Mouse (Mus musculus): ENCODE results near the gene Ldb1. TPM values are rescaled to one million over a fixed set of nuclear protein-coding genes. Genes with fewer than 3 reads are reported as not detected.

The Ldb1 gene
- polyA plus RNA-seq, 1 experiment from 2014 or later, result 140 TPM

DNA sequence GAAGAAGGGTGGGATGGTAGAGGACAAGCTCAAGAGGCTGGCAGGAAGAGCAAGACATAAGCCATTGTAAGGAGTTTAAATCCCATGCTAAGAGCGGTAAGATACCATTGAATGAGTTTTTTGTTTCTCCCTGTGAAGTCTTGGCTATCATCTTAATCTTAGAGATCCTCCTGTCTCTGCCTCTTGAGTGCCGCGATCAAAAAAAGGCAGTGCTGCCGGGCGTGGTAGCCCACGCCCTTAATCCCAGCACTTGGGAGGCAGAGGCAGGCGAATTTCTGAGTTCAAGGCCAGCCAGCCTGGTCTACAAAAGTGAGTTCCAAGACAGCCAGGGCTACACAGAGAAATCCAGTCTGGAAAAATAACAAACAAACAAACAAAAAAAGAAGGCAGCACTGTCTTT is 13.5 kb upstream of the Ldb1 start:
- WGBS, result 90% methylated on average over 7 of the region's 7 CpGs
- Histone ChIP-seq H3K36me3 (peaks cover 25% of the 10 kb centered on the region), H3K27ac (no peak overlapping the region), H3K4me2 (replicated peaks) (no peak overlapping the region), H3K4me3 (replicated peaks) (no peak overlapping the region), H3K4me1 (replicated peaks) (peaks cover 16% of the 10 kb centered on the region), H3K9ac (replicated peaks) (no peak overlapping the region), H3K9me3 (no peaks in the 10 kb centered on the region), H3K27me3 (no peaks in the 10 kb centered on the region)
- no peak for ATAC-seq

DNA sequence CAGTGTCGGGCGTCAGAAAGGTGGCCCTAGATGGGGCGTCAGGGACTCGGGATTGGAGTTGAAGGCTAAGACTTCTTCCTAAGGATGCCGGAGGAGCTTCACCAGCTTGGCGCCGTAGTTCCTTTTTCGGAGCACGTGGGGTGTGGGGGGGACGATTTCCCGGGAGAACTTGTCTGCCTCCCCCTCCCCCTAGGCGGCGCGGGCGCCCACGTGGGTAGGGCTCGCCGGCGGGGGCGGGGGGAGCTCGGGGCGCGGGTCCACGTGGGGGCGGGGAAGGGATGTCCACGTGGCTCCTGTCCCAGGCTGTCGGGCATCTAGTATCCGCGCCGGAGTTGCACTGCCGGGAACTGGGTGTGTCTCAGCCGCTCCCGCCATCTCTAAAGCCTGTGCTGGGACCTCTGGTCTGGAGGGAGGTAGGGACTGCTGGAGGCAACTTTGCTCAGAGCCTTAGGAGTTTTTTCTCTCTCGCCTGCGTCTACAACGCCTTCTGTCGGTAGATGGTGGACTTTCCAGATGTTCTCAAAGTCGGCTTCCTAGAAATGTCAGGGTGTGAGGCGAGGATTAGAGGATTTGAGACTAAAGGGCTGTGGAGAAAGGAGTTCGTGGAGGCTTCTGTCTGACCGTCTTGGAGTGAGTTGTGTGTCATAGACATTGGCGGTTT is 12.1 kb upstream of the Ldb1 start:
- Histone ChIP-seq H3K9ac (replicated peaks) (peak overlapping the region; percentile 71), H3K9me3 (no peaks in the 10 kb centered on the region), H3K4me1 (replicated peaks) (peaks cover 16% of the 10 kb centered on the region), H3K4me2 (replicated peaks) (peak overlapping the region; percentile 93), H3K4me3 (replicated peaks) (peak overlapping the region; percentile 67), H3K27ac (peak overlapping the region; percentile 84), H3K27me3 (no peaks in the 10 kb centered on the region), H3K36me3 (peaks cover 11% of the 10 kb centered on the region)
- peak; percentile 72 for ATAC-seq
- WGBS, result 1% methylated on average over 40 of the region's 42 CpGs

DNA sequence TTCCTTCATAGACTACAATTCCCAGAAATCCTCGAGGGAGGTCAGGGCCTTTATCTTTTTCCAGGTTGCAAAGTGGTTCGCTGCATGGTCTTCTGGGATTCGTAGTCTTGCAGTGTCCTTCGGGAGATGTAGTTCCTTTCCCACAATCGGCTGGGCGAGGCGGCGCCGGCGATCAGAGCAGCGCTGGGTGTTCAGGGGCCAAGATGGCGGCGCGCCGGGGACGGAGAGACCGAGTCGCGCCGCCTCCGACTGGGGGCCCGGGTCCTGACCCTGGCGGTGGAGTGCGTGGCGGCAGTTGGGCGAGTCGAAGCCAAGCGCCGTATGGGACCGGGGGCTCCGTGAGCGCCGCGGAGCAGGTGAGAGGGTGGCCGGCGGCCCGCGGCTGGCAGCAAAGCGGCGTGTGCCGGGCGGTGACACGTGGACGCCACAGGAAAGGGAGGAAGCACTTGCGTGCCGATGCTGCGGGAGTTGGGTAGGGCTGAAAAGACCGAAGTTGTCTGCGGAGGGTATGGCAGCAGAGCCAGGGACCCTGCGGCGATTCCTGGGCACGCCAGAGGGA is 11.5 kb upstream of the Ldb1 start:
- Histone ChIP-seq H3K4me1 (replicated peaks) (peaks cover 16% of the 10 kb centered on the region), H3K27me3 (no peaks in the 10 kb centered on the region), H3K27ac (peak overlapping the region; percentile 84), H3K4me3 (replicated peaks) (peak overlapping the region; percentile 67), H3K4me2 (replicated peaks) (peak overlapping the region; percentile 93), H3K9ac (replicated peaks) (peak overlapping the region; percentile 71), H3K9me3 (no peaks in the 10 kb centered on the region), H3K36me3 (peaks cover 5% of the 10 kb centered on the region; the same call in 1 of the 2 replicates)
- WGBS, result under 1% methylated on average over 52 of the region's 52 CpGs
- peak; percentile 98 for ATAC-seq

DNA sequence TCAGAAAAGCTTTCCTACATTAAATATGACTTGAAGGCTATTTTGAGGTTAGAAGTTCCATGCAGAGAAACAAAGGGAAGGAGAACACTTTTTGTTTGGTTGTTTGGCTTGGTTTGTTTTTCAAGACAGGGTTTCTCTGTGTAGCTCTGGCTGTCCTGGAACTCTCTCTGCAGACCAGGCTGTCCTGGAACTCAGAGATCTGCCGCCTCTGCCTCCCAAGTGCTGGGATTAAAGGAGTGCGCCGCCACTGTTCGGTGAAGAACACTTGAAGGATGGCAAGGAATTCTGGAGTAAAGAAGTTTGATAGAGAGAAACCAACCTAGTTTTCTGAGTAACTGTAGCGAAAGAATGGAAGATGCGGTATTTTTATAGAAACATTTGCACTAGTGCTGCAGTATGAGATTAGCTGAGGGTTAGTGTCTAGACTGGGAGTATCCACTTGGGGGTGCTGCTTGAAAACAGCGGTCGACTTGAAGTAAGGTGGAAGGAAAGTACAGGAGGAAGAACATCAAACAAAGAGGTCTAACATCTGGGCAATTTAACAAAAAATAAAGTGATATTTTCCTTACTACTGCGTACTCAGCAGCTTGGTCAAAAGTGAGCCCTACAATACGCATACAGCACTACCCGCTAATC is 10.9 kb upstream of the Ldb1 start:
- H3K27me3 ChIP-seq, result no peaks in the 10 kb centered on the region
- H3K4me2 ChIP-seq (replicated peaks), result peak overlapping the region; percentile 93
- peaks cover 16% of the 10 kb centered on the region for H3K4me1 ChIP-seq (replicated peaks)
- H3K4me3 ChIP-seq (replicated peaks), result peak overlapping the region; percentile 67
- H3K9me3 ChIP-seq, result no peaks in the 10 kb centered on the region
- H3K27ac ChIP-seq, result peak overlapping the region; percentile 2; the same call in 1 of the 2 replicates
- WGBS, result under 1% methylated on average over 11 of the region's 11 CpGs
- H3K36me3 ChIP-seq, result no peaks in the 10 kb centered on the region
- ATAC-seq, result peak; percentile 81
- 0 out of 2 replicates have a peak overlapping the region, but pooled peaks have one; percentile 28 for H3K9ac ChIP-seq (replicated peaks)

DNA sequence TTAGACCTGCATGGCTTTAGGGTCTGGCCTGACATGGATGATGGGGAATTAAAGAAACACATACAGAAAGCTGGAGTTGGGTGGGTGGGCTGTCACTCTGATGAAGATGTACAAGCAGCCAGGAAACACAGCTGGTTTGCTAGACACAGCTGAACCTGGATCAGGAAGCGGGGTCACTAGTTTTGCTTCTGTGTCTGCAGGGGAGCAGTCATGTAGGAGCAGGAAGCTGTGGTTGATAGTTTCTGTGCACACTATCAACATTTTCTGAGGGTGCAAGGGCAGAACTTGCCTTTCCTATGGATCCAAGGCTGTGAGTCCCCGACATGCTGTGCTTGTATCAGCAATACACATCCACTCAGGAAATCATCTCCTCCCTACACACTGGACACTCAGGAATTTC is 5.4 kb upstream of the Ldb1 start:
- H3K27ac ChIP-seq, result no peak overlapping the region
- no peak overlapping the region for H3K9ac ChIP-seq (replicated peaks)
- ATAC-seq, result no peak
- no peak overlapping the region for H3K4me3 ChIP-seq (replicated peaks)
- H3K4me2 ChIP-seq (replicated peaks), result no peak overlapping the region
- no peaks in the 10 kb centered on the region for H3K27me3 ChIP-seq
- H3K9me3 ChIP-seq, result no peaks in the 10 kb centered on the region
- H3K4me1 ChIP-seq (replicated peaks), result peaks cover 14% of the 10 kb centered on the region
- H3K36me3 ChIP-seq, result no peaks in the 10 kb centered on the region
- 82% methylated on average over 2 of the region's 2 CpGs for whole genome bisulfite sequencing

DNA sequence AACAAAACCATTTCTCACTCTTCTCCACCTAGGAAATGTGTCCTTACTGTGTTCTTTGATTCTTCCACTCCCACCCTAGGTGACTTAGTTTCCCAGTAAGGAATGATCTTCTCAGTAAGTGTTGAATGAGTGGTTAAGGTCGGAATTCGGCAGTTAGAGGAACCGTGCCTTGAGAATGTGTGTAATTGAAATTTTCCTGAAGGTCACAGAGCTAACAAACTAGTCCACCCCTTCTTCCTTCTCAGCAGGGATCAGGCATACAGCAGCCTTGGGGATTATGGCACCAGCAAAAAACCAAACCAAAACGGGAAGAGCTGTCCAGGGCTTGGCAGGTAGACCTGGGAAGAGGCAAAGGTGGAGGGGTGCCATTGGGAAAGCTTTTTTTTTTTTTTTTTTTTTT is 4.1 kb upstream of the Ldb1 start:
- Histone ChIP-seq H3K4me1 (replicated peaks) (peaks cover 17% of the 10 kb centered on the region), H3K36me3 (no peaks in the 10 kb centered on the region), H3K9me3 (no peaks in the 10 kb centered on the region), H3K9ac (replicated peaks) (no peak overlapping the region), H3K27ac (no peak overlapping the region), H3K4me3 (replicated peaks) (no peak overlapping the region), H3K4me2 (replicated peaks) (no peak overlapping the region), H3K27me3 (no peaks in the 10 kb centered on the region)
- 71% methylated on average over 4 of the region's 4 CpGs for WGBS
- ATAC-seq, result no peak

DNA sequence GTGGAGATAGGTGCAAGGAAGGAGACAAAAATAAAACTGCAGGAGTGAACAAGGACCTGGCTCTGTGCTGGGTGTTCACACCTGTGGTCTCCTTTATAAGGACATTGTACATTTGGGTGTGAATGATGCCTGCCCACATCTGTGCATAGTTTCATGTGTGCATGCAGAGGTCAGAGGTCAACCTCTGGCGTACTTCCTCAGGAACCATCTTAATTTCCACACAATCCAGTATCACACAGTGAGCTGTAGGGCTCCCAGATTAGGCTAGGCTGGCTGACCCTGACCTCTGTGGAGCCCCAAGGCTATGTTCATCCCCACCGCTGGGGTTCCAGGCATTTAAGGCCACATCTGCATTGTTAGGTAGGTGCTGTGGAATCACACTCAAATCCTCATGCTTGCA is 2.4 kb upstream of the Ldb1 start:
- Histone ChIP-seq H3K27ac (peak overlapping the region; percentile 98; the same call in 1 of the 2 replicates), H3K4me1 (replicated peaks) (peaks cover 34% of the 10 kb centered on the region), H3K36me3 (no peaks in the 10 kb centered on the region), H3K4me3 (replicated peaks) (no peak overlapping the region), H3K27me3 (no peaks in the 10 kb centered on the region), H3K4me2 (replicated peaks) (no peak overlapping the region), H3K9ac (replicated peaks) (no peak overlapping the region), H3K9me3 (no peaks in the 10 kb centered on the region)
- WGBS, result 69% methylated on average over 2 of the region's 2 CpGs
- ATAC-seq, result no peak

DNA sequence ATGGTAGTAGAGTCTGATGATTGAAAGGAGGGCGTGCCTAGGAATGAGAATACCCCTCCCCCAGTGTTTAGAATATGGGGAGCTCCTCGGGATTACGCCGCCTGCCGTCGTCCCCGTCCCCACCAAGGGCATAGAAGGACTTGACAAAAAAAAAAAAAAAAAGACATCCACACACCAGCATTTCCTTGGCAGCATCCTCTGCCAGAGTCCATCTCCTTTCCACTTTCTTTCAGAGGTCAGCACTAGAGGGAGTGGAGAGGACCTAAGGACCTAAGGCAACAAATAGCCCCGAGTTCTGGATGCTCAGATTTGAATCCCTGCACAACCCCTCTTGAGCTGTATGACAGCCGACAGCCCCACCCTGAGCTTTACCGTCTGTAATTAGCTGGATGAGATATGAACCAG is 1.6 kb upstream of the Ldb1 start:
- Histone ChIP-seq H3K9me3 (no peaks in the 10 kb centered on the region), H3K4me2 (replicated peaks) (peak overlapping the region; percentile 100; the same call in 1 of the 2 replicates), H3K4me3 (replicated peaks) (no peak overlapping the region), H3K36me3 (no peaks in the 10 kb centered on the region), H3K9ac (replicated peaks) (no peak overlapping the region), H3K27ac (peak overlapping the region; percentile 98), H3K4me1 (replicated peaks) (peaks cover 42% of the 10 kb centered on the region), H3K27me3 (no peaks in the 10 kb centered on the region)
- WGBS, result 5% methylated on average over 10 of the region's 10 CpGs
- ATAC-seq, result no peak

DNA sequence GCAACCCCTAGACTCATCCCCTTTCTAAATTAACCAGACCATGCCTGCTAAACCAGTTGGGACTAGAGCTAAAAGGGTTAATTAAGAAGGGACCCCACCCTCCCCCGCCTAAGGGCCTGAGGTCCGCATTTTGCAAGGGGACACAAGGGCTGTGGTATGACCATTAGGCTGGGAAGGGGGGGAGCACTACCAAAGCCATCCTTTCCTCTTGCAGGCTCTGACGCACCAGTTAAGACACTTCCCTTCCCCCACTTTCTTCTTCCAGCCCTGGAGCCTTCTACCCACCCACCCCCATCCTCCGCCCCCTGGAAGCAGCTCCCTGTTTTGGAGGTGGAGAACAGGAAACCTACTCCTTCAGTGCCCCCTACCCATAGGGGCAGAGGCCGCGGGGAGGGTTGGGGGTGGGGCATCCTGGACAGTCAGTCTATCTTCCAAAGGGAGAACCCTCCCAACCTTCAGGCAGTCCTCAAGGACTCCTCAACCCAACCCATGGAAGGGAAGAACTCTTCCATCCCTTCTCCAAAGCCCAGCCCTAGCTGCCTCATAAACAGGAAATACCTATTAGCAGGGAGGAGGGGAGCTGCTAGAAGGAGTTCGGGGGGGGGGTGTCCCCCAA is 790 bp upstream of the Ldb1 start:
- H3K9me3 ChIP-seq, result no peaks in the 10 kb centered on the region
- no peaks in the 10 kb centered on the region for H3K36me3 ChIP-seq
- peak overlapping the region; percentile 98 for H3K27ac ChIP-seq
- no peaks in the 10 kb centered on the region for H3K27me3 ChIP-seq
- peak; percentile 18 for ATAC-seq
- H3K4me1 ChIP-seq (replicated peaks), result peaks cover 50% of the 10 kb centered on the region
- 0% methylated on average over 7 of the region's 7 CpGs for WGBS
- peak overlapping the region; percentile 99 for H3K9ac ChIP-seq (replicated peaks)
- H3K4me2 ChIP-seq (replicated peaks), result peak overlapping the region; percentile 100
- H3K4me3 ChIP-seq (replicated peaks), result peak overlapping the region; percentile 97

DNA sequence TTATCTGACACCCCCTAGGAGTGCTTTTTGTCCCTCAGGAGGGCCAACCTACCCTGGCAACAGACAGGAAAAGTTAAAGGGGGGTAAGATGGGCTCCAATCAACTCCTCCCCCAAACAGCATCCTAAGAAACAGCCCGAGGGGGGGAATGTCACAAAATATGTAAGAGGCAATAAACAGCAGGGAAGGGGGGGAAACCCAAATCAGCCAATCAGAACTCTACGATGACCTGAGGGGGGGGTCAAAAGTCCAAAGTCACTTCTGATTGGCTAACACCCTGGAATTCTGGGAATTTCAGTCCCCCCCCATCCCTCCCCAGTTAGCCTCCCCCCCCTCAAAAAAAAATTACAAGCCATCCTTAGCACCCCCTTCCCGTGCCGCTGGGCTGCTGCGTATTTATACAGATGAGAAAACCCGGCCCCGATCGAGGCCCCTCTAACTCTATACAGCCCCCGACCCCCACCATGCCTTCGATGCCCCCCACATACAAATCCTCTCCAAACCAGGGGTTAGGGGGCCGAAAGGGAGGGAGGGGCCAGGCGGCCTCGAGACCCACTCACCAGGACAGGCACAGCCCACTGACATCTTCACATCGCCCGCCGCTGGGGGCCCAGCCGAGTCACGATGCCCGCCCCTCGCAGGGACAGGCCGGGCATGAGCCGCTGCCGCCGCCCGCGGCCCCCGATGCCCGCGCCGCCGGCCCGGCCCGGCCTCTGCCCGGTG is 582 bp downstream of the Ldb1 start, which contains the start of gene Pprc1:
Pprc1 (plus strand) TSS at position 616 of the 722 bp plus-strand sequence.
- peaks cover 62% of the 10 kb centered on the region for H3K4me1 ChIP-seq (replicated peaks)
- ATAC-seq, result no peak
- whole genome bisulfite sequencing, result under 1% methylated on average over 22 of the region's 34 CpGs

DNA sequence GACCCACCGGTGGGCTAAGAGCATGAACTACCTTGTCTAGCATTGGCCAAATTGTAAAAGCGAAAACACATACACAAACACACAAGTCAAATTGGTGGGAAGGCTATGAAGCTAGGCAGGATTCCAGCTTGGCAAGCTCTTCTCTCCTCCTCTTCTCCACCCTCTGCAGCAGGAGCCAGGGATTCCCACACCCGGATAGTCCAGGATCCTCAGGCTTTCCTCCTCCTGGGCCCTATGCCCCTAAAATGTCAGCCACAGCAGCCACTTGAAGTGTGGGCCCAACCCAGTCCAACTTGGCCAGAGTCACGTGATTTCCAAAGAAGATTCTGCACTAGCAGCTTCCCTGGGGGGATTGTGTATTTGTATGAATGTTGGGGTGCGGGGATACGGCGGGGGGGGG is 1.6 kb downstream of the Ldb1 start:
- Histone ChIP-seq H3K27me3 (no peaks in the 10 kb centered on the region), H3K4me2 (replicated peaks) (peak overlapping the region; percentile 100), H3K9me3 (no peaks in the 10 kb centered on the region), H3K4me3 (replicated peaks) (peak overlapping the region; percentile 97), H3K9ac (replicated peaks) (peak overlapping the region; percentile 99), H3K36me3 (no peaks in the 10 kb centered on the region), H3K4me1 (replicated peaks) (peaks cover 64% of the 10 kb centered on the region), H3K27ac (peak overlapping the region; percentile 98)
- ATAC-seq, result no peak
- 65% methylated on average over 7 of the region's 7 CpGs for WGBS

More for the DNA sequence above, 582 bp downstream of the Ldb1 start, which contains the start of gene Pprc1:
- peak within 1 kb of the TSS; percentile 99 for H3K9ac ChIP-seq (replicated peaks)
- peak within 1 kb of the TSS; percentile 98 for H3K27ac ChIP-seq
- H3K9me3 ChIP-seq, result no peaks in the 10 kb centered on the region
- no peaks in the 10 kb centered on the region for H3K27me3 ChIP-seq
- H3K4me2 ChIP-seq (replicated peaks), result peak within 1 kb of the TSS; percentile 100
- no peaks in the 10 kb centered on the region for H3K36me3 ChIP-seq
- H3K4me3 ChIP-seq (replicated peaks), result peak within 1 kb of the TSS; percentile 97

Data from midbrain, embryonic 13.5 days (tissue).